Mouse (Mus musculus): ENCODE data around the gene Clstn1. TPM values are rescaled to one million over a fixed set of nuclear protein-coding genes. Genes with fewer than 3 reads are reported as not detected.
A peak's percentile ranks its signal among the peaks of the same experiment; 100 is the strongest.

Gene Clstn1
- polyA plus RNA-seq, 1 experiment = 52.1 TPM

DNA sequence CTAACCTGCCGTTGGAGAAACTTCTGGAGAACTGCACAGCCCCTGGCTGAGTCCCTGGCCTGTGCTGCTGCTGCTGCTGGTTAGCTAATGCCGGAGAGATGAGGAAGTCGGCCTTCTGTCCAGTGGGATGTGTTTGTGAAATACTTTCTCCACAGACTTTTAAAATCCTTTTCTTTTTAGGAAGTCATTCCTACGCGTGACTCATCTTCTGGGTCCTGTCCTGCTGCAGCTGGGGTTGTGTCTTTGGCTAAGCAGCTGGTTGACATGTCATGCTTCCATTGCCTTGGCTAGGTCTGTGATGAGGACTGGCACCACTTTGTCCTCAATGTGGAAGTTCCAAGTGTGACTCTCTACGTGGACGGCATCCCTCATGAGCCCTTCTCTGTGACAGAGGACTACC lies 51.7 kb downstream of the Clstn1 start:
- Histone ChIP-seq H3K4me3 (no peak overlapping the region), H3K79me2 (ENCODE audit: control insufficient read depth, insufficient read depth) (no peaks in the 10 kb centered on the region), H3K4me2 (ENCODE audit: low read depth) (no peak overlapping the region), H3K27me3 (ENCODE audit: control insufficient read depth, insufficient read depth, insufficient read length) (no peaks in the 10 kb centered on the region), H3K36me3 (ENCODE audit: control insufficient read depth, insufficient read depth) (no peaks in the 10 kb centered on the region), H3ac (ENCODE audit: control insufficient read depth, insufficient read length) (no peak overlapping the region)
- TF ChIP-seq MYOD1 (IDR thresholded peaks at IDR 0.05; ENCODE audit: control insufficient read depth in 1 of 3, insufficient read length in 2 of 3, low read depth in 2 of 3) (peak in 2 of 3 experiments; percentile 25 to 31), E2F4 (IDR thresholded peaks at IDR 0.05; ENCODE audit: insufficient read depth) (no peak), TCF3 (IDR thresholded peaks at IDR 0.05; ENCODE audit: insufficient read length, low read depth) (no peak), POLR2A (IDR thresholded peaks at IDR 0.05; ENCODE audit: insufficient read length, low read depth) (no peak), REST (IDR thresholded peaks at IDR 0.05; ENCODE audit: insufficient read depth, insufficient read length) (no peak)

- Histone ChIP-seq H3K4me2 (ENCODE audit: low read depth) (no peak overlapping the region), H3K36me3 (ENCODE audit: control insufficient read depth, insufficient read depth) (no peaks in the 10 kb centered on the region)
- TF ChIP-seq CEBPB (IDR thresholded peaks at IDR 0.05; ENCODE audit: insufficient read depth, poor library complexity, severe bottlenecking) (no peak), MYOG (IDR thresholded peaks at IDR 0.05; ENCODE audit: control insufficient read depth in 1 of 3, insufficient read depth in 1 of 3, insufficient read length in 2 of 3, low read depth in 2 of 3) (no peak), TCF3 (IDR thresholded peaks at IDR 0.05; ENCODE audit: insufficient read length, low read depth) (no peak), SRF (IDR thresholded peaks at IDR 0.05; ENCODE audit: control insufficient read depth, insufficient read length, low read depth) (no peak), POLR2A (IDR thresholded peaks at IDR 0.05; ENCODE audit: insufficient read length, low read depth) (no peak), POLR2AphosphoS2 (IDR thresholded peaks at IDR 0.05; ENCODE audit: insufficient read length, low read depth) (no peak), TCF12 (IDR thresholded peaks at IDR 0.05; ENCODE audit: insufficient read depth, poor library complexity, severe bottlenecking) (no peak), E2F4 (IDR thresholded peaks at IDR 0.05; ENCODE audit: insufficient read depth) (no peak), MYOD1 (IDR thresholded peaks at IDR 0.05; ENCODE audit: control insufficient read depth in 1 of 3, insufficient read length in 2 of 3, low read depth in 2 of 3) (no peak), MAX (IDR thresholded peaks at IDR 0.05; ENCODE audit: low read depth) (no peak), USF1 (IDR thresholded peaks at IDR 0.05; ENCODE audit: low read depth) (no peak), REST (IDR thresholded peaks at IDR 0.05; ENCODE audit: insufficient read depth, insufficient read length) (no peak)
Observed at GRCm38 (mm10) chr4:149640831-149641230, 54.6 kb downstream of the Clstn1 start.

GRCm38 (mm10) chr4:149641400-149641799 lies 55.1 kb downstream of the Clstn1 start:
- Histone ChIP-seq H3K79me2 (ENCODE audit: control insufficient read depth, insufficient read depth) (no peaks in the 10 kb centered on the region), H3ac (ENCODE audit: control insufficient read depth, insufficient read length) (no peak overlapping the region), H3K36me3 (ENCODE audit: control insufficient read depth, insufficient read depth) (no peaks in the 10 kb centered on the region), H3K4me3 (no peak overlapping the region), H3K4me2 (ENCODE audit: low read depth) (no peak overlapping the region), H3K27me3 (ENCODE audit: control insufficient read depth, insufficient read depth, insufficient read length) (no peaks in the 10 kb centered on the region)
- TF ChIP-seq MYOG (IDR thresholded peaks at IDR 0.05; ENCODE audit: control insufficient read depth in 1 of 3, insufficient read depth in 1 of 3, insufficient read length in 2 of 3, low read depth in 2 of 3) (no peak), CEBPB (IDR thresholded peaks at IDR 0.05; ENCODE audit: insufficient read depth, poor library complexity, severe bottlenecking) (no peak), REST (IDR thresholded peaks at IDR 0.05; ENCODE audit: insufficient read depth, insufficient read length) (no peak), TCF3 (IDR thresholded peaks at IDR 0.05; ENCODE audit: insufficient read length, low read depth) (no peak), POLR2AphosphoS2 (IDR thresholded peaks at IDR 0.05; ENCODE audit: insufficient read length, low read depth) (no peak), E2F4 (IDR thresholded peaks at IDR 0.05; ENCODE audit: insufficient read depth) (no peak), MAX (IDR thresholded peaks at IDR 0.05; ENCODE audit: low read depth) (no peak), MYOD1 (IDR thresholded peaks at IDR 0.05; ENCODE audit: control insufficient read depth in 1 of 3, insufficient read length in 2 of 3, low read depth in 2 of 3) (no peak), POLR2A (IDR thresholded peaks at IDR 0.05; ENCODE audit: insufficient read length, low read depth) (no peak), TCF12 (IDR thresholded peaks at IDR 0.05; ENCODE audit: insufficient read depth, poor library complexity, severe bottlenecking) (no peak), USF1 (IDR thresholded peaks at IDR 0.05; ENCODE audit: low read depth) (no peak), SRF (IDR thresholded peaks at IDR 0.05; ENCODE audit: control insufficient read depth, insufficient read length, low read depth) (no peak)

More at GRCm38 (mm10) chr4:149640831-149641230, 54.6 kb downstream of the Clstn1 start:
- no peak overlapping the region for H3K4me3 ChIP-seq
- H3K27me3 ChIP-seq (ENCODE audit: control insufficient read depth, insufficient read depth, insufficient read length) = no peaks in the 10 kb centered on the region
- no peaks in the 10 kb centered on the region for H3K79me2 ChIP-seq (ENCODE audit: control insufficient read depth, insufficient read depth)
- no peak overlapping the region for H3ac ChIP-seq (ENCODE audit: control insufficient read depth, insufficient read length)

GRCm38 (mm10) chr4:149641956-149642355 lies 55.7 kb downstream of the Clstn1 start:
- no peaks in the 10 kb centered on the region for H3K79me2 ChIP-seq (ENCODE audit: control insufficient read depth, insufficient read depth)
- TF ChIP-seq MYOG (IDR thresholded peaks at IDR 0.05; ENCODE audit: control insufficient read depth in 1 of 3, insufficient read depth in 1 of 3, insufficient read length in 2 of 3, low read depth in 2 of 3) (no peak), CEBPB (IDR thresholded peaks at IDR 0.05; ENCODE audit: insufficient read depth, poor library complexity, severe bottlenecking) (no peak), USF1 (IDR thresholded peaks at IDR 0.05; ENCODE audit: low read depth) (no peak), TCF3 (IDR thresholded peaks at IDR 0.05; ENCODE audit: insufficient read length, low read depth) (no peak), POLR2AphosphoS2 (IDR thresholded peaks at IDR 0.05; ENCODE audit: insufficient read length, low read depth) (no peak), MYOD1 (IDR thresholded peaks at IDR 0.05; ENCODE audit: control insufficient read depth in 1 of 3, insufficient read length in 2 of 3, low read depth in 2 of 3) (no peak), MAX (IDR thresholded peaks at IDR 0.05; ENCODE audit: low read depth) (no peak), REST (IDR thresholded peaks at IDR 0.05; ENCODE audit: insufficient read depth, insufficient read length) (no peak), E2F4 (IDR thresholded peaks at IDR 0.05; ENCODE audit: insufficient read depth) (no peak), POLR2A (IDR thresholded peaks at IDR 0.05; ENCODE audit: insufficient read length, low read depth) (no peak), TCF12 (IDR thresholded peaks at IDR 0.05; ENCODE audit: insufficient read depth, poor library complexity, severe bottlenecking) (no peak), SRF (IDR thresholded peaks at IDR 0.05; ENCODE audit: control insufficient read depth, insufficient read length, low read depth) (no peak)
- no peak overlapping the region for H3ac ChIP-seq (ENCODE audit: control insufficient read depth, insufficient read length)
- no peak overlapping the region for H3K4me3 ChIP-seq
- H3K27me3 ChIP-seq (ENCODE audit: control insufficient read depth, insufficient read depth, insufficient read length) = no peaks in the 10 kb centered on the region
- H3K4me2 ChIP-seq (ENCODE audit: low read depth) = no peak overlapping the region
- H3K36me3 ChIP-seq (ENCODE audit: control insufficient read depth, insufficient read depth) = no peaks in the 10 kb centered on the region

DNA sequence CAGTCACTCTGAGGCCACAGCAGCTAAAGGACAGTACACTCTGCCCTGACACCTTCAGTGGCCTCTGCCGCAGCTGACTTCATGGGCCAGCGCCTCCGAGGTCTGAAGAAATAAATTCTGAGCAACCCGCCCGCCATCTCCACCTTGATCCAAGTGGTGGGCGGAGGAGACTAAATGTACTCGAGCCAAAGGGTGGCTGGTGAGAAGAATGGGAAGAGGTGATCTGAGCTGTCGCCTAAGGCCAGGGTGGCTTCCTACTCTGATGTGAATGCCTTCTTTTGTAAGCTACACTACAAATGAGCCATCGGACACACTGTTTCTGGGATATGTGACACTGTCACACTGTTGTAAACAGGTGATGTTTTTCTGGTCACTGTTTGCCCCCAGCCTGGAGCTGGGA lies 59.5 kb downstream of the Clstn1 start:
- Histone ChIP-seq H3K4me2 (ENCODE audit: low read depth) (no peak overlapping the region), H3K4me3 (no peak overlapping the region), H3K79me2 (ENCODE audit: control insufficient read depth, insufficient read depth) (no peaks in the 10 kb centered on the region), H3ac (ENCODE audit: control insufficient read depth, insufficient read length) (no peak overlapping the region), H3K36me3 (ENCODE audit: control insufficient read depth, insufficient read depth) (no peaks in the 10 kb centered on the region), H3K27me3 (ENCODE audit: control insufficient read depth, insufficient read depth, insufficient read length) (no peaks in the 10 kb centered on the region)
- TF ChIP-seq POLR2A (IDR thresholded peaks at IDR 0.05; ENCODE audit: insufficient read length, low read depth) (no peak), E2F4 (IDR thresholded peaks at IDR 0.05; ENCODE audit: insufficient read depth) (no peak), SRF (IDR thresholded peaks at IDR 0.05; ENCODE audit: control insufficient read depth, insufficient read length, low read depth) (no peak), MYOG (IDR thresholded peaks at IDR 0.05; ENCODE audit: control insufficient read depth in 1 of 3, insufficient read depth in 1 of 3, insufficient read length in 2 of 3, low read depth in 2 of 3) (no peak)

Measured in myocyte (in vitro differentiated cells).